Mouse (Mus musculus) urinary bladder, adult 2 months (tissue): ENCODE measurements around the gene Gjb5. TPM values are rescaled to one million over a fixed set of nuclear protein-coding genes. Genes with fewer than 3 reads are reported as not detected.
A peak's percentile ranks its signal among the peaks of the same experiment; 100 is the strongest.

ENCODE experiments used
- DNase-seq: peaks from one replicate; pipeline ENCODE4 v3.0.0; 2022; ENCODE audit warnings: low spot score
- polyA plus RNA-seq: library from polyadenylated mRNA; depleted of rRNA; stranded (reverse); fragments of >200 nt; gene quantifications from 2 replicates; pipeline ENCODE4 v1.2.3, GENCODE M21; 2012; rRNA removed

Gjb5 gene
- polyA plus RNA-seq, result 3.8 and 4.8 TPM in 2 replicates

DNA sequence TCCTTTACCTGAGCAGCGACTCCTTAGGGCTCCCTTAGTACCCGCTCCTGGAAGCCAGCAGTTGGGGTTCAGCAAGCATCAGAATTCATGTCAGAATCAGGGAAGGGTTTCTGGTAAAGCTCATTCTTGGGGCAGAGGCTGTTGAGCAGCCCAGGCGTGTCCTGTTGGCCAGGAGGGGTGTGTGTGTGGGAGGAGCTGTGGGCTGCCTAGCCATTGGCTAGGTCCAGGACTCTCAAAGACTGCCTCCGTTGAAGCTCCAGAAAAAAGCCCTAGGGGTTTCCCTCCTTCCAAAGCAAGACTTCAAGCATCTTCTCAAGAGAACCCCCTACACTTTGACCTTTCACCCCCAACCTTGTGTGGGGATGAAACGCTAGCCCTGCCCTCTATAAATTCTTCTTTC, at the start of gene Gjb5:
Gene Gjb5 (minus strand): TSS at position 164 of the 400 bp plus-strand sequence.
- no peak for DNase-seq

DNA sequence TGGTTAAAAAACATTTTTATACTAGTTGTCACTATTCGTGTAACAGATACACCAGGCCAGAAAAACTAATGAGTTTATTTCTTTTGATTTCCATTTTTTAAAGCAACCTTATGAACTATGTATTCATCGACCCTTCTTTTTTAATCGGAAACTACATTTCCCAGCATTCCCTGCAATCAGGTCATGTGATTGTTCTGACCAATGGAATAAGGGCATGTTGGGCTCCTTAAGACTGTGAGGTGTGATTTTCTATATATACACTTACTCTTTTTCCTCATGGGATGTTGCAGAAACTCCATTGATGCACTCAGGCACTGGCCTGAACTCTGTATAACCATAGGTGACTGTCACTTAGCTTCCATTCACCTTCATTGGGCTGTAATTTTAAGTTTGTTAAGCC, 44.6 kb upstream of the Gjb5 start:
- no peak for DNase-seq

DNA sequence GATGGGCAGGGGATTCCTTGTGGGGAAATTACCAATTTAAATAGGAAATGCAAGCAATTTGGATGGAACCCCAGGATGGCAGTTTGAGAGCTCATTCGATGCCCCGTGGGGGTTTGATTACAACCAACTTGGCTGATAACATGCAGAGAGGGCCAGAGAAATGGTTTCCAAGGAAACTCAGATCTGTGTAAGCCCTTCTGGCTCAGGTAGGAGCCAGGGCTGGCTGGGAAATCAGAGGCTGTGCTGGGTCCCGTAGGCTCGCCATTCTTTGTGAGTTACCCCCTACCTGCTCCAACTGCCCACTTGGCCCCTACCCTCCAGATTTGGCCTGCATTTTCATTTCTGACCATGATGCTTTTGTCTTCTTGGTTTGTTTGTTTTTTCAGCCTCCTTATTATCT, 44.2 kb upstream of the Gjb5 start:
- no peak for DNase-seq

DNA sequence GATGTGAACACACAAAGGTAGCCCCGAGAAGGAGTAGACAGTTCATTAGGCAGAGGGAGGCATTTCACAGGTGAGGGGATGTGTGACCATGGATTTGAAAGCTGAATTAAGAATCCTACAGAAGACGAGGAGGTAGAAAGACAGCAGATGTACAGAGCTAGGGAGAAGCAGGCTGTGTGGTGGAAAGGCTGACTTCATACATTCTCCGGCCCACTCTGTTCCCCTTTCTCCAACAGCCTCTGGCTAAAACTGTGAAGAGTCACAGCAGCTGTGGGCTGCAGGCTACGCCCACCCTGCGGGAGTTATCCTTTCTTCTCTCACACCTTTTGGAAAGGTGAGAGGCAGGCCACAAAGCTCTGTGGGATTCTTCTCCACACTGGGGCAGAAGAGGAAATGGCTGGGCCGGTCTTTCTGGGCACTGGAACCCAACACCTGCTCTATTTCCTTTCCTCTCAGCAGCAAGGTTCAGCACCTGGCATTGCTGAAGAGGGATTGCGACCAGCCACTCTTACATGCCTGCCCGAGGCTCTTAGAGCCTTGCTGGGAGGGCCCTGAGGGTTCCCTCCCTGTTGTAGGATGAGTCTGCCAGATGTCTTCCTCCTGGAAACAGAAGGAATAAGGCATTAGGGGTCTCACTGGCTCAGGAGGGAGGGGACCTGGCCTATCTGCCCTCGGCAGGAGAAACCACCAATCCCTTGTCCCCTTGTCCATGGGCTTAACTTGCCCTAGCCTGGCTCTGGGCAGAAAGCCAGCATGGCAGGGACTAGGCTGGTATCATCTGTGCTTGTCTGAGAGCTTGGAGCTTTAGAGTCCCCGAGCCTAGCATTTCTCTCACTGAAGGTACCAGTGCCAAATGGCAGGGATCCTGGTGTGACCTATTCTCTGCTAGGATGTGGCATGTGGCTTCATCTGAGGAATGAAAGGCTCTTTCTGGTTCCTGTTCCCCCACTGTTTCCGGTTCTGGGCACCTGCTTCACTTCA, 42.5 kb upstream of the Gjb5 start:
- DNase-seq, result no peak

DNA sequence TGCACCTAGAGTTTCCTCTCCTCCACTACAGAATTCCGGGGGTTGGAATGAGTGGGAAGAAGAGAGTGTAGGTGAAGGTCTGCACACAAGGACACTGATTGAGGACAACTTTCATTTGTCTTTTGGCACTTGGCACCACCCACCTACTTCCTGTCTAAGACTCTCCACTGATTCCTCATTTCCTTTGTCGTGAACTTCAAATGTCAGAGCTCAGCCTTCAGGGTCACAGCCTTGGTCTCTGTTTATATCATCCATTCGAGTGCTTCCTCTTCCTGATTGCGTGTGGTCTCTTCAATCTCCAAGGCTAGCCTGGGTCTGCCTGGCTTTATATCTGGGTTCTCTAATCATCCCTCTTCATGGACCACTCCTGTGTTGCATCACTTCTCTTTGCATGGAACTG, 37.6 kb upstream of the Gjb5 start:
- no peak for DNase-seq

DNA sequence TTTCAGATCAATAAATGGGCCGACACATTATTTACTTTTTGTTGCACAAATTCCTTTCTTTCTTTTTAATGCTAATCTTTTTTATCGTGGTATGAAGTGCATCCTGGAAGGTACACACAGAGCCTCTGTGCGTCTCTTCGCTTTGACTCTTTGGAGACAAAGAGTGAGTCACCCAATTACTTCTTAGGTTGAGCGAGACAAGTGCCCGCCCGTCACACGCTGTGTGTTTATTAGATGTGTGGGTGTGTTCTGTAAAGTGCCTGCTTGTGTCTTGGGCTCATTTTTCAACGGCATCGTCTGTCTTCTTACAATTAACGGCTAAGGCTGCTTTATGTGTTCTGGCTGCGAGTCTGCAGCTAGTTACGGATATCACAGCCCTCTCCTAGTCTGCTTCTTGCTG, 31.7 kb upstream of the Gjb5 start:
- no peak for DNase-seq

DNA sequence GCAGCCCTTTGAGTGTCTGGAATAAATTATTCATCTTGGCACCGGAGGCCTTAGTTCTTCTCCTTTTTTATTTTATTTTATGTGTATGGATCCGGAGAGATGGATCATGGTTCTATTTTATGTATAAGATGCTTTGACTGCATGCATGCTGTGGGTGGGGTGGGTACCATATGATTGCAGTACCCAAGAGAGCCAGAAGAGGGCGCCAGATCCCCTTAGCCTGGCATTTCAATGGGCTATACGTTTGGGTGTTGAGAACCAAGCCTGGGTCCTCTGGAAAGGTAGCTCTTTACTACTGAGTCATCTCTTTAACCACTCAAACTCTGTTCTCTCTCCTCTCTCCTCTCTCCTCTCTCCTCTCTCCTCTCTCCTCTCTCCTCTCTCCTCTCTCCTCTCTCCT, 19.4 kb upstream of the Gjb5 start:
- DNase-seq, result no peak

DNA sequence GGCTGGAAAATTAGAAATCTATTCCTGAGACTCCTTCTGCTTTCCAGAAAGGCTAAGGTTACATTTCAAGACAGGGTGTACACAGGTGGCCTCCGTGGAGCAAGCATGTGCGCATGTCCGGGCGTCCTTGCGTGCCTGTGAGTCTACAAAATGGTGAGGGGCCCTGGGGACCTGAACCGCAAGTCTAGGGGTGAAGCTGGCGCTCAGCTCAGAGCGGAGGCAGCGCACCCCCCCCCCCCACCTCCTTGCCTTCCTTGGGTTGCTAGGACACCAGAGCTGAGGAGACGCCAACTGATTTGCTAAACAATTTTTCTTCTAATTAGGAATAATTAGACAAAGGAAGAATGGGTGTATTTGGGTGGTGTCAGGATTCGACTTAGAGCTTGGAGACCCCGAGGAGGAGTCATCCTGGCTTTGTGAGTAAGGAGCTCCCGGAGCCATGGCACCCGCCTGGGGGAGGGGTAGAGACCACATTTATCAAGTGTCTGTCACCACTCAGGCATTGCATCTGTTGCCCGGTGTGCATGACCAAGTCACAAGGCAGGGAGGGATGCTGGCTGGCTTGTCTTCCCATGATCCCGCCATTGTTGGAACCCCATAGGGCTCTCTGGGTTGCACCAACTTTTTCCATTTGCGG, 17.7 kb upstream of the Gjb5 start:
- no peak for DNase-seq

DNA sequence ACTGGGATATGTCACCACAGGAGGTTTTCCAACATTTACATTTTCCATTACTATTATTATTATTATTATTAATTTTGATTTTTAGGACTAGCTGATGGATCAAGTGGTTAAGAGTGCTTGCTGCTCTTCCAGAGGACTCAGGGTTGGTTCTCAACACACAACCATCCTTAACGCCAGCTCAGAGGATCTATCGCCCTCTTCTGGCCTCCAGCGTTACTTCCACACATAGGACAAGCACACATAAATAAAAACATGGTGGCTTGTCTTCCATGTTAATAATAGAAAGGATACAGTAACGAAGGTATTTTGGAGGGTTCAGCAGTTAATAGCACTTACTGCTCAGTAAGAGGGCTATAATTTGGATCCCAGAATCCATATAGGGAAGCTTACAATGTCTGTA, 16.7 kb upstream of the Gjb5 start:
- DNase-seq, result no peak

DNA sequence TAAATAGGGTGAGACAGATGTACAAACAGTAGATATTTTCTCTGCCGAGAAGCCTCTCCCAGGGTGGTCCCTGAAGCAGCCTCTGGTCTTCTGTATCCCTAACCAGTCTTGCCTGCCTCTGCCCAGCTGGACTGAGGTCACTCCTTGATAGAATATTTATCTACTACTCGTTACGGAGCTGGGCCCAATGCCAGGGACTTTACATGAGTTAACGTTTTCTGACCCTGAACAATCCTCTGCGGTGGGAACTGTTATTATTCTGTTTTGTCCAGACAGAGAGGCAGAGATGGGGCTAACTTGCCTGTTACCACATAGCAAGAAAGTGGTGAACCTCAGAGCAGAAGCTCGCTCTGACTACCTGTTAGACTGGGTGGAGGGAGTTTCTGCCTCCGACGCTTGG, 15.5 kb upstream of the Gjb5 start:
- DNase-seq, result no peak

DNA sequence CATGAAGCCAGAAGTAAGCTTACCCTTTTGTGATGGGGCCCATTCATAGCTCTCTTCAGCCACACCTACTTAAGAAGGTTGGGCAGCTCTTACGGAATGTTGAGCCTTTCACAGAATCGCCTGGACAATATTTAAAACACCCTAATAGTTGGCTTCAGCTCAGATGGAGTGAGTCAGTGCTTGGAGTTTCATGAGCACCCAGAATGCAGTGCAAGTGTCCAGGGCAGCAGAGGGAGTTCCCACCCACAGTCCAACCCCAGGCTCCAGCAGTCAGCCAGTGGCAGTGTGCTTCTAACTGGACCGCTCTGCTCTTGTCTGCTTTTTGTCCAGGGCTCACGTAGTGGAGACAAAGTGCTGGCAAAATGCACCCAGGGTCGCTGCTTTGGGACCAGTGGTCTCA, 13.6 kb upstream of the Gjb5 start:
- DNase-seq, result no peak

DNA sequence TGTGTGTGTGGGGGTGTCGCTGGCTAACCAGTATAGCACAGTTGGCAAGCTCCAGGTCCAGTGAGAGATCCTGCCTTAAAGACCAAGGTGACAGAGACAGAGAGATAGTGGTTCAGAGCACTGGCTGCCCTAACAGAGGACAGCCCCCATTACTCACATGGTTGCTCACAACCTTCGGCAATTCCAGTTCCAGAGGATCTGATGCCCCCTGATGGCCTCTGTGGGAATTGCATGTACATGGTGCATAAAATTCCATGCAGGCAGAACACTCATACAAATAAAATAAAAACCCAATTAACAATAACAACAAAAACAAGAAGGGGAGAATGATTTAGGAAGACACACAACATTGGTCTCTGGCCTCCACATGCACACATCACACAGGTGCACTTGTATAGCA, 12.5 kb upstream of the Gjb5 start:
- no peak for DNase-seq

DNA sequence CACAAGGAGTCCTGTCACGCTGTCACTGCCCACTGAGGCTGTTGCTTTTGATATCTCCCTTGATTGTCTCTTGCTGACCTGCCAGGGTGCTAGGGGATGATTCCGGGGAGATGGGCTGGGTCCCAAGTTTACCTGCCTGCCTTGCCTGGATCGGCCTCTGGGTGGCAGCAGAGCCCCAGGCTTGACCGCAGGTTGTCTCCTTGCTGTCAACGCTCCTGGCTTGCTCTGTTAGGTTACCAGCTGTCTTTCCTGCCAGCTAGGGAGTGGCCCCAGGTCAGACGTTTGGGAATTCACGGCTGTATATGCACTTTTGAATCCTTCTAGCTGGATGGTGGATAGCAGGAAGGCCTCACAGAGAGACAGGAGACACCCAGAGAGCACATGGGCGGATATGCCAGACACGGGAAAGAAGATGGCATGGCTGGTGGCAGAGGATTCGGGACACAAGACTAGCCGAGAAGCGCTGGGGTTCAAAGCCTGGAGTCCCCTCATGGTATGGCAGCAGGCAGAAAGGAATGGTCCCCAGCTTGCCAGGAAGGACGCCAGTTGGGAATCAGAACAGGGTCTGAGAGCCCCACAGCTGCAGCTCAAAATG, 10.5 kb upstream of the Gjb5 start:
- peak; percentile 57 for DNase-seq

DNA sequence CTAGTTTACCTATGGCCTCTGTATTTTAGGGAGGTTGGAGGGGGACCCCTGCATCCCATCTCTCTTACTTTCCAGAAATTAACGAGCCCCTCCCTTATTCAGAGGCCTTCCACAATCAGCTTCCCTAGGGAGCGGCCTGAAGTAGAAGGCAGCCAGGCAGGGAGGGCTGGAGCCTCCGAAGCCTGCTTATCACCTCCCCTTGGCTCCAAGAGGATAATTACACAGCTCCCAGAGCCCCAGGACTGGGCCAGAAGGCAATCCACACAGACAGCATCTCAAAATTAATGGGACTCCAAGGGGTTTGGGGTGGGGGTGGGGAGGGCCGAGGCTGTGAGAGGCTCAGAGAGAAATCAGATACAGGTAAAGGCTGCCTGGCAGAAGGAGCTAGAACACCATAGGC, 7.9 kb upstream of the Gjb5 start:
- DNase-seq, result no peak

DNA sequence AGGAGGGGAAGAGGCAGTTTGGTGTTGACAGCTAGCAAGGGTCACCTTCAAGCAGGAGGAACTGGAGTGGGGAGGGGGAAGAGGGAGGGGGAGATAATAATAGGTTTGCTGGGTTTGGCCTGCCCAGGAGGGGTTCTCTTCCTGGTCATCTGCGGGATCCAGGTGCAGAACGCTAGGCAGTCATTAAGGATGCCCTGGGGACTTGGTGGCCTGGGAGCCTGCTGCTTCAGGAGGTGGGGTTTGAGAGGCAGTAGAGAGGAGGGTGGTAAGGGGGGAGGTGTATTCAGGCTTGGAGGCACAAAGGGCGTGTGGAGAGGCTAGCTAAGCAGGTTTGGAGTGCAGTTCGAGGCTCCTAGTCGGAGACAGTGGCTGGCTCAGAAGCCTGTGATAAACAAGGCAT, 7.5 kb upstream of the Gjb5 start:
- no peak for DNase-seq

DNA sequence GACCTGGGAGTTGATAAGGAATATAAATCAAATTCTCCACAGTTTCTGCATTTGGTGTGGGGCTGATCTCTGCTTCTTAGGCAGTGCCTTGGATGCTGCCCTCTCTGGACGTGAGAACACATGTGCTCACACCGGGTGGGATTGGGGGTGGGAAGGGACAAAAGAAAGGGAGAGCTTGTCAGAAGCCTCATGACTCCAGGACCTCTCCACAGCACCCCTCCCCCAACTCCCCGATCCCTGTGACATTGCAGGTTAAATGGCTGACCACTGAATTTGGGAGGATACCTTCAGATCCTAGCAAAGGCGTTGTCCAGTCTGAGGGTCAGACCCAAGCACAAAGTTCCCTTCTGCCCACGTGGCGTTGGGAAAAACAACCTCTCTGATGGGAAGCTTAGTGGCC, 6.5 kb upstream of the Gjb5 start:
- no peak for DNase-seq

DNA sequence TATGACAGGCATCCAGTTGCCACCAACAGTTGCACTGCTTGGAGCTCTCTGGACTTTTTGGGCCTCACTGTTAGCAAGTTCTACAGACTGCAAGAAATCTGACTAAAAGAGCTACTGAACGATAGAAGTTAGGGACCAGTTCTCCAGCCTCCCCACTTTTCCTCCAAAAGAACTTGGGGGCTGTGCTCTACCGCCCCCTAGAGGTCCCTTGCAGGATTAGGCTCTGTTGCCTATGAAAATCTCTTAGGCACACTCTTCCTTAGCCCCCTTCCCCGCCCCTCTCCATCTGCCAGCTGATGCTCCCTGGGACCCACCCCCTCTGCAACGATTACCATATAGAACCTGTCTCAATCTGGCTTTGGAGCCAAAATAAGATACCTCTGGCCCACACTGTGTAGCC, 5.3 kb upstream of the Gjb5 start:
- no peak for DNase-seq

DNA sequence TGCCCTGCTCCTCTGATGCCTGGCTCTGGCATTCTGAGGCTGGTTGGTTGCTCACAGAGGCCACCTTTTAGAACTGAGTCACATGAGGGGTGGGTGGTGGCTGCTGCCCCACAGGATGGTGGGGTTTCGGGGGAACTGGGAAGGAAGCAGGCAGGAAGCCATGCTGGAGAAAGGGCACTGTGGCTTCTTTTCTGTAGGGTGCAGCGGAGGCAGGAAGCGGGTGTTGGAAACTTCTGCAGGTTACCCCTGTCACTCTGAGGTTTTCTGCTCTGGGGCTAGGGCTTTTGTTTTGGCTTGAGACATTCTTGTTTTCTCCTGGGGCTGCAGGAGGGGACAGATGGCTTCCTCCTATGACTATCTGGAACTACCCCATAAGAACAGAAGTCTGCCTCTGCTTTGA, 4.5 kb upstream of the Gjb5 start:
- no peak for DNase-seq

DNA sequence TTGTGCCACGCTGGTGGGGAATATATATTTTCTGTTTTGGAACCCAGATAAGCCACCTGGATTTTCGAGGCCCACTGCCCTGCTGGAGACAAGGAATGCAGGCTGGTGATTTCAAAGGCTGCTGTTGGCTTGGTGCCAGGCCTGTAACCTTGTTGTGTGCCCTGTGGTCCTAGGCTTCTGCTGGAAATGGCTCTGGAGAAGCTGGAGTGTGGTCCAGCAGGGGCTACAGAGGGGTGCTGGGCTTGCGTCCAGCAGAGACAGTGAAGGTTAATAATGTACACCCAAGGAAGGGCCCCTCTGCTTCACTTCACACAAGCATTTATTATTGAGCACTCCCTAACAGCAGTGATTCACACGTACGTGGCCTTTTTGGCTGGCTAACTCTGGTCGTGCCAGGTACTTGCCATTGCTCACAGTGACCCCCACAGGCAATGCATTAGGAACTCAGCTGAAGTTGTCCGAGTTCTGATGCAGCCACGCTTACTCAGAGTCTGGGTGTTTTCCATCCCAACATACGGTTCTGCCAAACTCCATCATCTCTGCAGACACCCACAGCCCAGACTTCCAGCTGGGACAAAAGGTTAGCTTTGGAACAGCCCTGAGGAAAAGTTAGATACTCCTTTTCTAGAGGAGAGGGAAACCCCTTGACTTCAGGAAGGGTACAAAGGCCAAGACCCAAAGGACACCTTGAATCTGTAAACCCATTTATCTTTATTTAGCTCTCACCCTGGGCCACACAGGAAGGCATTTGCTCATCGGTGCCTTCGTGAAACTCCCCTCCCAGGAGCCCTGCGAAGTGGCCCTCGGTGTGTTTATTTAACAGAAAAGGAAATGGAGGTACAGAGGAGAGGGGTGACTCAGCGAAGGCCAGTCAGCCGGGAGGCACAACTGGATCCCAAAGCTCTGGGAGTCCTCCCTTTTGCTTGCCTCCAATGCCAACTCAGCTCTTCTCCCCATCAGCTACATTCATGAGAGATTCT, 3.2 kb downstream of the Gjb5 start:
- no peak for DNase-seq

DNA sequence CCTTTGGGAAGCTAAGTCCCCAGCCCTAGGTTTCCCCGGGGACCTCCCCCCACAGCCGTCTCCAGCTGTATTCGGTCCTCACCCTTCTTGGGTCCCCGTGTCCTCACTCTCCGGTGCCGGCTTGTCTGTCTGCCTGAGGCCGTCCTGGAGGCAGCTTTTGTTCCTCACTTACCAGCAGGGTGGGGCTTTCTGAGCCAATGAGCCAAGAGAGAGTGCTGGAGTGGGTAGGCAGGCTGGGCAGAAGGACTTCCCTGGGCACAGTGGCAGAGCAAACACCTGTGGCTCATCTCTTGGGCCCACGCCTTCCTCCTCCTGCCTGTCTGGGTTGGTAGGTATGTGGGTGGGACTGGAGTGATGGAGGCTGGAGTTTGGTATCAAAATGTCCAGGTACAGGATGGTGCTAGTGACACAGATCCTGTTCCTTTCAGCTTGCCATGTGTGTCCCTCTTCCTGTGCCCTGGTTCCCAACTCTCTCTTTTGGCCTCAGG, 4.0 kb downstream of the Gjb5 start, which contains the start of gene Gjb4:
Gene Gjb4 (minus strand): TSS at position 131 of the 488 bp plus-strand sequence.
- no peak for DNase-seq

DNA sequence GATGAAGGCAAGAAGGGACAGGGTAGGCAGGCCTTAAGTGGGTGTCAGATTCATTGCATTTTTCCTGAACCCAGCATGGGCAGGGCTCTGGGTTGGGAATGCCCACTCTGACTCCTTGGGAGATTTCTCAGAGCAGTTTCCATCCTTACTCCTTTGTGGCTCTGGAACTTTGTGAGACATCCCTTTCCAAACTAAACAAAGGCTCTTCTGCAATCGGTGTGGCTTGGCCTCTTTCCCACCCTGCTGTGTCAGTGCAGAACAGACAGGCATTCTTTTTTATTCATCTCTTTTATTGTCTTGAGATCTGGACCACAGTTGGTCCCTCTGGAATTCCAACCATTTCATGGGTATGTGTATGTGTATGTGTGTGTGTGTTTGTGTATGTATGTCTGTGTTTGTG, 5.4 kb downstream of the Gjb5 start:
- DNase-seq, result no peak
